Mouse (Mus musculus): ENCODE results near the gene Tmco3. TPM values are rescaled to one million over a fixed set of nuclear protein-coding genes. Genes with fewer than 3 reads are reported as not detected.

The Tmco3 gene
- total and polyA plus RNA-seq, 3 experiments, result 11.8 to 20.3 TPM; not detected in 1

DNA sequence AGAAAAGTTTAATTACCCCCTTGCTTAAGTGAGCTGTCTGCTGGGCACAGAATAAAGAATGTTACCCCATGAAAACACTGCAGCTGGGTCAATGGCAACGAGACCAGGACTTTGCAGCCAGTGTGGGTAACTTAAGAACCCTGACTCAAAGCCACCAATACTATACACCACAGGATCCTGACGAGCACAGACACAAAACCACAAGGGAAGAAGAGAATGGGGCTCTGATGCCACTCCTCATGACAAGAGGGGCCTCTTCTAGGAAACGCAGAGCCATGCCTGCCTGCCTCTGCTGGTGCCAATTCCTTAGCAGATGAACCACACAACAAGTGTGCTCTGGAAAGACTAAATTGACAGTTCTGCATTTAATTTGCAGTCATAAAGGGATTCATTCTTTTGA, 24.6 kb upstream of the Tmco3 start:
- H3K9ac ChIP-seq (ENCODE audit: control insufficient read depth, low read depth, low read length, poor library complexity, severe bottlenecking), result no peak overlapping the region

DNA sequence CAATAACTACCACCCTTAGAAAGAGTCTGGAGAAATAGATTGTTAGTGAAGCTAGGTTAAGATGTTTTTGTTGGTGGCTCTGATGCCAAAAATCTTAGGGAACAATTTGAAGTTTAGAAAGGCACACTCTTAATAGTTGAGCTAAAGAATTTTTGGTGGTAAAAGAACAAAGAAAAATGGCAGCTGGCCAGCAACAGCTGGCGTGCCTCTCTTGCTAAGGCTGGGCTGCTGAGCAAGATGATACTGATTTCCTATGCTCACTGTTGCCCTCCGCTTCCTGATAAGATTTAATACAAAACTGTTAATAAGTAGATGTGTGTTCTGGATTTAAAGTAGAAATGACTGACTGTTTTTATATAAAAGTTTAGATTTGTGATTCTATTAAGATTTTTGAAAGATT, 20.4 kb upstream of the Tmco3 start:
- H3K9me3 ChIP-seq (replicated peaks; ENCODE audit: insufficient read depth, low read length), result no peaks in the 10 kb centered on the region
- H3K79me2 ChIP-seq (ENCODE audit: control insufficient read depth, insufficient read depth, low read length, poor library complexity), result no peaks in the 10 kb centered on the region
- H3K36me3 ChIP-seq (ENCODE audit: control insufficient read depth in 1 of 2, insufficient read depth in 2 of 2, low read length in 2 of 2), result peaks cover 0 to 2% of the 10 kb centered on the region in 2 experiments; a peak in 2 of 4 replicates
- no peaks in the 10 kb centered on the region for H3K27me3 ChIP-seq (ENCODE audit: control insufficient read depth in 1 of 2, insufficient read depth in 2 of 2, low read length in 2 of 2)
- TF ChIP-seq JUND (IDR thresholded peaks at IDR 0.05; ENCODE audit: low read depth, low read length), result no peak
- no peak for TF ChIP-seq EP300 (IDR thresholded peaks at IDR 0.05; ENCODE audit: low read depth in 1 of 2, low read length in 2 of 2)
- no peak overlapping the region for H3K9ac ChIP-seq (ENCODE audit: control insufficient read depth, low read depth, low read length, poor library complexity, severe bottlenecking)
- DNase-seq (ENCODE audit: low read depth, low spot score), result peak; percentile 21
- no peak overlapping the region for H3K27ac ChIP-seq (ENCODE audit: control insufficient read depth, low read depth, low read length)
- H3K4me3 ChIP-seq (ENCODE audit: control insufficient read depth in 1 of 2, insufficient read depth in 1 of 2, low read depth in 2 of 2, low read length in 2 of 2), result no peak overlapping the region
- no peaks in the 10 kb centered on the region for H3K4me1 ChIP-seq (ENCODE audit: control insufficient read depth in 1 of 2, insufficient read depth in 2 of 2, low read length in 2 of 2)

More for the DNA sequence above, 24.6 kb upstream of the Tmco3 start:
- H3K36me3 ChIP-seq (ENCODE audit: control insufficient read depth in 1 of 2, insufficient read depth in 2 of 2, low read length in 2 of 2), result no peaks in the 10 kb centered on the region; a peak in 1 of 4 replicates
- no peaks in the 10 kb centered on the region for H3K79me2 ChIP-seq (ENCODE audit: control insufficient read depth, insufficient read depth, low read length, poor library complexity)
- no peak overlapping the region for H3K4me3 ChIP-seq (ENCODE audit: control insufficient read depth in 1 of 2, insufficient read depth in 1 of 2, low read depth in 2 of 2, low read length in 2 of 2)
- TF ChIP-seq RAD21 (IDR thresholded peaks at IDR 0.05; ENCODE audit: low read depth, low read length) (no peak), TAL1 (IDR thresholded peaks at IDR 0.05; ENCODE audit: low read length) (no peak), UBTF (IDR thresholded peaks at IDR 0.05; ENCODE audit: borderline replicate concordance, insufficient read depth, low read depth, low read length) (no peak), USF2 (IDR thresholded peaks at IDR 0.05; ENCODE audit: borderline replicate concordance in 1 of 2, insufficient read depth in 1 of 2, low read depth in 1 of 2, low read length in 2 of 2) (no peak), GATA1 (IDR thresholded peaks at IDR 0.05; ENCODE audit: low read depth, low read length) (no peak), MYC (IDR thresholded peaks at IDR 0.05; ENCODE audit: low read depth, low read length) (no peak), TCF12 (IDR thresholded peaks at IDR 0.05; ENCODE audit: low read depth, low read length) (no peak), MXI1 (IDR thresholded peaks at IDR 0.05; ENCODE audit: low read depth, low read length) (no peak)
- H3K27ac ChIP-seq (ENCODE audit: control insufficient read depth, low read depth, low read length), result no peak overlapping the region
- DNase-seq (ENCODE audit: low read depth, low spot score), result no peak
- H3K27me3 ChIP-seq (ENCODE audit: control insufficient read depth in 1 of 2, insufficient read depth in 2 of 2, low read length in 2 of 2), result no peaks in the 10 kb centered on the region
- no peaks in the 10 kb centered on the region for H3K4me1 ChIP-seq (ENCODE audit: control insufficient read depth in 1 of 2, insufficient read depth in 2 of 2, low read length in 2 of 2)
- no peaks in the 10 kb centered on the region for H3K9me3 ChIP-seq (replicated peaks; ENCODE audit: insufficient read depth, low read length)

DNA sequence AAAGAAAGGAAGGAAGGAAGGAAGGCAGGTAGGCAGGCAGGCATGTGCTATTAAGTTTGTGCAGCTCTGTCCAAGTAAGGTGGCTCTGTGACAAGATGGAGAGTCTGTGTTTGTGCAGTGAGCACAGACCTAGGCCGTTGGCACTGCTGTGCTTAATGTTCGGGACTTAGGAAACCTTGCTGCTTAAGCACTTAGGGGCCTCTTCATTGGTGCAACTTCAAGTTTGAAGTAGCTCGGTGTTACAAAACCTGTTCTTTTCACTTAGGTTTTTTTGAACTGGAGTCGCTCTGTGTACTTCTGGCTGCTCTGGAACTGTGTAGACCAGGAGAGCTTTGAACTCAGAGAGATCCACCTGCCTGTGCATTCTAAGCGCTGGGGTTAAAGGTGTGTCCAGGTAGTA, 15.2 kb upstream of the Tmco3 start:
- Histone ChIP-seq H3K79me2 (ENCODE audit: control insufficient read depth, insufficient read depth, low read length, poor library complexity) (no peaks in the 10 kb centered on the region), H3K9me3 (replicated peaks; ENCODE audit: insufficient read depth, low read length) (no peaks in the 10 kb centered on the region), H3K27me3 (ENCODE audit: control insufficient read depth in 1 of 2, insufficient read depth in 2 of 2, low read length in 2 of 2) (no peaks in the 10 kb centered on the region), H3K9ac (ENCODE audit: control insufficient read depth, low read depth, low read length, poor library complexity, severe bottlenecking) (no peak overlapping the region), H3K4me3 (ENCODE audit: control insufficient read depth in 1 of 2, insufficient read depth in 1 of 2, low read depth in 2 of 2, low read length in 2 of 2) (no peak overlapping the region), H3K36me3 (ENCODE audit: control insufficient read depth in 1 of 2, insufficient read depth in 2 of 2, low read length in 2 of 2) (peaks cover 0 to 2% of the 10 kb centered on the region in 2 experiments; a peak in 1 of 4 replicates), H3K4me1 (ENCODE audit: control insufficient read depth in 1 of 2, insufficient read depth in 2 of 2, low read length in 2 of 2) (no peaks in the 10 kb centered on the region), H3K27ac (ENCODE audit: control insufficient read depth, low read depth, low read length) (no peak overlapping the region)
- no peak for DNase-seq (ENCODE audit: low read depth, low spot score)
- TF ChIP-seq KAT2A (conservative IDR thresholded peaks at IDR 0.05; ENCODE audit: low read depth, low read length) (no peak), ELF1 (IDR thresholded peaks at IDR 0.05; ENCODE audit: low read depth, low read length) (no peak), ZMIZ1 (IDR thresholded peaks at IDR 0.05; ENCODE audit: low read depth, low read length) (no peak), ZKSCAN1 (IDR thresholded peaks at IDR 0.05; ENCODE audit: low read depth, low read length) (no peak), ZC3H11A (IDR thresholded peaks at IDR 0.05; ENCODE audit: low read depth, low read length) (no peak)
